8 mouse cellular contexts compared by ENCODE assay signal in the genomic region with DNA sequence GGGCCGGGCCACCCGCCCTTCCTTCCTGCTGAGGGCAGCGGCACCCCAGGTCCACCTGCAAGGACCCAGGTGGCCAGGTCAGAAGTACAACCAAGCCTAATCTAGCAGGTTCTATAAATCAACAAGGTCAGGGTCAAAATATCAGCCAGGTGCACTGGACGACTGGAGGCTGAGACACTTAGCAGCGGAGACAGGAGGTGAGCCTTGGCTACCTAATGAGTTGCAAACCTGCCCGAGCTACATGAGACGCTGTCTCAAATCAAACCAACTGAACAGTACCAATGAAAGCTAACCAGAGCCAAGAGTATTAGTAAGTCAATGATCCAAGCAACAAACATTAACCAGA. TPM values are rescaled to one million over a fixed set of nuclear protein-coding genes. Genes with fewer than 3 reads are reported as not detected.
A peak's percentile ranks its signal among the peaks of the same experiment; 100 is the strongest.
DNase-seq lines count a peak whose midpoint lies in the region; ATAC-seq and TF ChIP-seq lines count a peak whose summit lies in the region.

No protein-coding gene starts in this region.

- no peak for TF ChIP-seq CTCF in heart, adult 2 months (IDR thresholded peaks at IDR 0.05)
- no peak for TF ChIP-seq CTCF in spleen, adult 2 months (IDR thresholded peaks at IDR 0.05; ENCODE audit: extremely low read depth, insufficient read depth, insufficient read length, insufficient replicate concordance)

- intact Hi-C loops in heart, adult 2 months (cut with DNase I): loop anchor here (5.0 kb wide), 1 partner anchor 127 kb away; a partner anchor contains a TSS

- H3K9ac ChIP-seq in heart, adult 2 months (ENCODE audit: low read depth, low read length): peak overlapping the region; percentile 31; the same call in 1 of the 2 replicates
- H3K9ac ChIP-seq in limb, embryonic 13.5 days: peak overlapping the region; percentile 65
- peak overlapping the region; percentile 37; the same call in 1 of the 2 replicates for H3K9ac ChIP-seq in stomach, embryonic 14.5 days (replicated peaks; ENCODE audit: low read depth, low read length)

- WGBS in heart, adult 2 months: 30% methylated on average over 7 of the region's 7 CpGs
- WGBS in spleen, adult 2 months: 23% methylated on average over 7 of the region's 7 CpGs
- 24% methylated on average over 7 of the region's 7 CpGs for WGBS in limb, embryonic 13.5 days
- WGBS in stomach, embryonic 14.5 days: 23% methylated on average over 7 of the region's 7 CpGs

- H3K4me3 ChIP-seq in heart, adult 2 months: no peak overlapping the region; the same call in 1 of the 2 replicates
- H3K4me3 ChIP-seq in spleen, adult 2 months (ENCODE audit: extremely low read depth, insufficient read depth, insufficient read length): peak overlapping the region; percentile 58; the same call in 1 of the 2 replicates
- peak overlapping the region; percentile 78 for H3K4me3 ChIP-seq in limb, embryonic 13.5 days
- H3K4me3 ChIP-seq in stomach, embryonic 14.5 days (ENCODE audit: low read depth, low read length): peak overlapping the region; percentile 84

- ATAC-seq in limb, embryonic 13.5 days (ENCODE audit: low FRiP score, low read depth): no peak
- ATAC-seq in stomach, embryonic 14.5 days (ENCODE audit: insufficient number of reproducible peaks, insufficient read depth, low FRiP score, low read depth): no peak

- no peaks in the 10 kb centered on the region for H3K36me3 ChIP-seq in heart, adult 2 months (ENCODE audit: control insufficient read depth, insufficient read depth, low read length)
- no peaks in the 10 kb centered on the region for H3K36me3 ChIP-seq in spleen, adult 2 months (ENCODE audit: control insufficient read depth, insufficient read depth, low read length)
- no peaks in the 10 kb centered on the region for H3K36me3 ChIP-seq in limb, embryonic 13.5 days
- no peaks in the 10 kb centered on the region for H3K36me3 ChIP-seq in stomach, embryonic 14.5 days (ENCODE audit: control insufficient read depth, insufficient read depth, low read length)

- H3K27ac ChIP-seq in heart, adult 2 months: peak overlapping the region; percentile 98
- peak overlapping the region; percentile 96 for H3K27ac ChIP-seq in spleen, adult 2 months (ENCODE audit: insufficient read depth, low read length)
- no peak overlapping the region for H3K27ac ChIP-seq in limb, embryonic 13.5 days
- peak overlapping the region; percentile 74 for H3K27ac ChIP-seq in stomach, embryonic 14.5 days (ENCODE audit: low read length)

- no peak for DNase-seq in heart, adult 2 months
- no peak for DNase-seq in heart, adult 18-20 months
- DNase-seq in spleen, adult 2 months (ENCODE audit: low read depth in 1 of 2, low spot score in 2 of 2): no peak
- DNase-seq in spleen, postnatal 10 days (ENCODE audit: low spot score in 2 of 2): no peak
- DNase-seq in gastrocnemius, adult 8-10 months (ENCODE audit: low spot score in 2 of 2): no peak
- no peak for DNase-seq in cerebellum, adult 8-10 months

- no peaks in the 10 kb centered on the region for H3K27me3 ChIP-seq in heart, adult 2 months (ENCODE audit: control insufficient read depth, insufficient read depth, low read length)
- H3K27me3 ChIP-seq in spleen, adult 2 months (ENCODE audit: control insufficient read depth, insufficient read depth, low read length): no peaks in the 10 kb centered on the region
- peaks cover 54% of the 10 kb centered on the region for H3K27me3 ChIP-seq in limb, embryonic 13.5 days
- H3K27me3 ChIP-seq in stomach, embryonic 14.5 days (ENCODE audit: control insufficient read depth, insufficient read depth, low read length): no peaks in the 10 kb centered on the region

- H3K4me2 ChIP-seq in limb, embryonic 13.5 days (replicated peaks): peak overlapping the region; percentile 91
- H3K4me2 ChIP-seq in stomach, embryonic 14.5 days (replicated peaks; ENCODE audit: low read depth, low read length): peak overlapping the region; percentile 88

- H3K4me1 ChIP-seq in heart, adult 2 months (ENCODE audit: control insufficient read depth, insufficient read depth, low read length): peaks cover 18% of the 10 kb centered on the region
- H3K4me1 ChIP-seq in spleen, adult 2 months (ENCODE audit: control insufficient read depth, insufficient read depth, insufficient read length): peaks cover 16% of the 10 kb centered on the region; the same call in 1 of the 2 replicates
- H3K4me1 ChIP-seq in limb, embryonic 13.5 days: peaks cover 49% of the 10 kb centered on the region
- H3K4me1 ChIP-seq in stomach, embryonic 14.5 days (ENCODE audit: control insufficient read depth, insufficient read depth, low read length): peaks cover 32% of the 10 kb centered on the region

- H3K79me2 ChIP-seq in heart, adult 2 months (replicated peaks; ENCODE audit: control insufficient read depth, insufficient read depth, low read length): no peaks in the 10 kb centered on the region

- TF ChIP-seq EP300 in heart, adult 2 months (IDR thresholded peaks at IDR 0.05; ENCODE audit: insufficient read depth, low read depth, low read length): no peak

- no peak for TF ChIP-seq POLR2A in heart, adult 2 months (IDR thresholded peaks at IDR 0.05; ENCODE audit: insufficient read depth, low read depth, low read length)
- TF ChIP-seq POLR2A in spleen, adult 2 months (IDR thresholded peaks at IDR 0.05; ENCODE audit: low read depth, low read length): no peak

- no peaks in the 10 kb centered on the region for H3K9me3 ChIP-seq in limb, embryonic 13.5 days
- H3K9me3 ChIP-seq in stomach, embryonic 14.5 days (ENCODE audit: control insufficient read depth, low read depth, low read length): no peaks in the 10 kb centered on the region

RNA-seq across cellular contexts. Expression of a gene that starts 1.7 kb away (rescaled TPM):
- 10 to 100 TPM; 21.6 to 22.5 TPM for total RNA-seq in heart, adult 2 months (2021)
- polyA plus RNA-seq in heart, adult 2 months (2012; rRNA removed): 19.3 and 20.1 TPM in 2 replicates
- total RNA-seq in heart, adult 18-20 months (2021): 10 to 100 TPM; 21.3 to 21.6 TPM
- 118 and 259 TPM in 2 replicates for polyA plus RNA-seq in spleen, adult 2 months (2012; rRNA removed)
- 11.7 and 12.5 TPM in 2 replicates for polyA plus RNA-seq in limb, embryonic 13.5 days (2015; fragmentation: Nextera tagmentation; extraction: Ambion mirVana)
- polyA plus RNA-seq in stomach, embryonic 14.5 days (2014; fragmentation: Nextera tagmentation; extraction: Ambion mirVana): 15.4 and 17.2 TPM in 2 replicates
- 10 to 100 TPM; 11.4 to 13.1 (median 12.3) TPM for total RNA-seq in gastrocnemius, adult 8-10 months (2022)

RNA-seq across cellular contexts. Expression of a gene that starts 9.7 kb away (rescaled TPM):
- total RNA-seq in heart, adult 2 months (2021): 1 to 10 TPM; 9.3 TPM
- 12.5 and 12.7 TPM in 2 replicates for polyA plus RNA-seq in heart, adult 2 months (2012; rRNA removed)
- 1 to 10 TPM; 6.4 to 8.3 TPM for total RNA-seq in heart, adult 18-20 months (2021)
- 5.1 and 5.9 TPM in 2 replicates for polyA plus RNA-seq in spleen, adult 2 months (2012; rRNA removed)
- polyA plus RNA-seq in limb, embryonic 13.5 days (2015; fragmentation: Nextera tagmentation; extraction: Ambion mirVana): 38.5 and 43.4 TPM in 2 replicates
- polyA plus RNA-seq in stomach, embryonic 14.5 days (2014; fragmentation: Nextera tagmentation; extraction: Ambion mirVana): 17.6 and 17.8 TPM in 2 replicates
- 1 to 10 TPM; 5.0 to 5.7 (median 5.2) TPM for total RNA-seq in gastrocnemius, adult 8-10 months (2022)
